Mouse (Mus musculus) left cerebral cortex, adult 9 months (tissue): ENCODE measurements around the gene Eri3.

ENCODE experiments used
- DNase-seq, 2 experiments: peaks; one replicate each; pipeline ENCODE4 v3.0.0; 2022; ENCODE audit warnings: low spot score in 2 of 2

Gene Eri3

GRCm38 (mm10) chr4:117550140-117550851, at the start of gene Eri3:
Gene Eri3, plus strand, starts transcription at chr4:117550365.
- DNase-seq, result peak; percentile 95 to 98

- DNase-seq, result no peak
These were observed 31.9 kb upstream of the Eri3 start for GRCm38 (mm10) chr4:117518246-117518645.

- DNase-seq, result no peak
These were observed 28.8 kb upstream of the Eri3 start for GRCm38 (mm10) chr4:117521350-117521749.

- DNase-seq, result no peak
These were observed 24.2 kb upstream of the Eri3 start for GRCm38 (mm10) chr4:117525990-117526389.

- DNase-seq, result no peak
These were observed 22.9 kb upstream of the Eri3 start for GRCm38 (mm10) chr4:117527116-117527899.

- DNase-seq, result peak in 1 of 2 experiments; percentile 36
These were observed 22.2 kb upstream of the Eri3 start for GRCm38 (mm10) chr4:117527952-117528351.

- no peak for DNase-seq
These were observed 20.3 kb upstream of the Eri3 start for GRCm38 (mm10) chr4:117529843-117530242.

- no peak for DNase-seq
These were observed 14.5 kb upstream of the Eri3 start for GRCm38 (mm10) chr4:117535496-117536200.

- DNase-seq, result no peak
These were observed 13.2 kb upstream of the Eri3 start for GRCm38 (mm10) chr4:117537002-117537401.

- no peak for DNase-seq
These were observed 10.7 kb upstream of the Eri3 start for GRCm38 (mm10) chr4:117539329-117539980.

GRCm38 (mm10) chr4:117540571-117540970, 9.6 kb upstream of the Eri3 start:
- no peak for DNase-seq

GRCm38 (mm10) chr4:117545448-117545847, 4.7 kb upstream of the Eri3 start:
- no peak for DNase-seq

GRCm38 (mm10) chr4:117546616-117547015, 3.5 kb upstream of the Eri3 start:
- DNase-seq, result no peak

- DNase-seq, result no peak
These were observed 589 bp upstream of the Eri3 start for GRCm38 (mm10) chr4:117549576-117549975.

- DNase-seq, result no peak
These were observed 1.2 kb downstream of the Eri3 start for GRCm38 (mm10) chr4:117551144-117552000.

- no peak for DNase-seq
These were observed 5.3 kb downstream of the Eri3 start for GRCm38 (mm10) chr4:117555495-117555894.

GRCm38 (mm10) chr4:117556372-117556771, 6.2 kb downstream of the Eri3 start:
- DNase-seq, result no peak

- DNase-seq, result no peak
These were observed 7.0 kb downstream of the Eri3 start for GRCm38 (mm10) chr4:117557068-117557645.

GRCm38 (mm10) chr4:117563967-117564366, 13.8 kb downstream of the Eri3 start:
- no peak for DNase-seq

- DNase-seq, result no peak
These were observed 18.7 kb downstream of the Eri3 start for GRCm38 (mm10) chr4:117568846-117569245.

GRCm38 (mm10) chr4:117570964-117571363, 20.8 kb downstream of the Eri3 start:
- no peak for DNase-seq
